Mouse (Mus musculus): ENCODE data around the gene Tasp1. TPM values are rescaled to one million over a fixed set of nuclear protein-coding genes. Genes with fewer than 3 reads are reported as not detected.

The Tasp1 gene
- total RNA-seq, 2 experiments from 2014 or later = 8.8 to 23.9 TPM

DNA sequence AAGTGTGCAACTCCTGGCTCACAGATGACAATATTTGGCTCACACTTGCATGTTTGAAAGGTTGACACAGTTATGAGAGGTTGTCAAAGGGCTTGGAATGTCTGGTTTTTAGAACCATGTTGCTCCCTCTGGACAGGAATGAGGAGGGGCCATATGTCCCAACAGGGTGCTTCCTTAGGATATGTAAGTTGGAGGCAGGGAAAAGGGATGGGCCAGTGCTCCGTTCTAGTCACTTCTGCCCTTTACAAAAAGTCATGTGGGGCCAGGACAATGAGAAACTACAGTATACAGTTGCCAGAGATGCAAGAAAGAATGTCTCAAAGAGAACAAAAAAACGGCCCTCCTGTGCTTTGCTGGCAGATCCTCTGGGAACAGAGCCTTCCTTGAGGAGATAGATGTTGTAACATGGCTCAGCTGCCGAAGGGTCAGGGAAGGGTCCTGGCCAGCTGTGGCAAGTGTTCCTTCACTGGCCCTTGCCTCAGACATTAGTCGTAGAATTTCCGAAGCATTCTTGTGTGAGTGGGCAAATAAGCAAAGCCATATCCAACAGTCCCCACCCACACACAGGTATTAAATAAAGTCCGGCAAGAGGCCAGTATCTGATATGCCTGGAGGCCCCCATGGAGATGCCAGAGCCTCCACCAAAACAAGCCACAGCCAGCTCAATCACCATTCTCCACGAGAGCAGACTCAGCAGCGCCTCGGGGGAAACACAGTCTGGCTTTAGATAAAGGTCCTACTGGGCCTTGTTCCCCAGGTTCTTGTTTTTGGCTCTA is 274.1 kb downstream of the Tasp1 start:
- ATAC-seq (replicated peaks; ENCODE audit: low FRiP score, poor library complexity, severe bottlenecking) = no peak

- ATAC-seq (replicated peaks; ENCODE audit: low FRiP score, poor library complexity, severe bottlenecking) = no peak
These were observed 277.9 kb downstream of the Tasp1 start for GRCm38 (mm10) chr2:139788658-139789057.

DNA sequence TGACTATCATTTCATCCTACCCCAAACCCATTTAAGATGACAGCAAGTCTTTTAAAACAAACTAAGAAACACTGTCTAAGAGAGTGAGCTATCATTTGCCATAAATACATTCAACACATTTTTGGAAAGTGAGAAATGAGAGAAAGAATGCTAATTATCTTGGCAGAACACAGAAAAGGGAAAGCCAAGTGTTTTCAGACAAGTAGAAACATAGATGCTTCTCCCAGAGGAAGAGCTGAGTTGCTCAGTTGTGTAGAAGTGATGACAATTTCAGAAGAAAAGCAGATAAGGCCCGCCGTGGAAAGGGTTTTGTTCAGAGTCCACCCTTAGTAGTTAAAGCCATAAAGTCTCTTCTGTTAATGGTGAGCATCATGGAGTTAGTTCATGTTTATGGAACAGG is 281.7 kb downstream of the Tasp1 start:
- ATAC-seq (replicated peaks; ENCODE audit: low FRiP score, poor library complexity, severe bottlenecking) = no peak

GRCm38 (mm10) chr2:139784465-139784864 is 282.1 kb downstream of the Tasp1 start:
- ATAC-seq (replicated peaks; ENCODE audit: low FRiP score, poor library complexity, severe bottlenecking) = no peak

Other genes with a start within 250 kb of the Tasp1 start
- not detected in 2 replicates for gene Gm17374, start 85.2 kb upstream of the Tasp1 start, total RNA-seq (2015; ENCODE audit: low replicate concordance)
- not detected in 2 replicates for gene Gm17374, start 85.2 kb upstream of the Tasp1 start, total RNA-seq (2017; ENCODE audit: low replicate concordance)
- gene Esf1, start 103.8 kb upstream of the Tasp1 start, total RNA-seq (2015; ENCODE audit: low replicate concordance) = 2.9 and 14.3 TPM in 2 replicates
- 16.6 and 28.8 TPM in 2 replicates for gene Esf1, start 103.8 kb upstream of the Tasp1 start, total RNA-seq (2017; ENCODE audit: low replicate concordance)
- gene Ndufaf5, start 103.8 kb upstream of the Tasp1 start, total RNA-seq (2015; ENCODE audit: low replicate concordance) = 5.4 TPM in 1 of 2 replicates, not detected in the other
- gene Ndufaf5, start 103.8 kb upstream of the Tasp1 start, total RNA-seq (2017; ENCODE audit: low replicate concordance) = 3.5 and 4.2 TPM in 2 replicates

Data from erythroid progenitor cell, adult 5-6 weeks (primary cell).